Mouse (Mus musculus) heart, adult 2 months (tissue): Measurements from ENCODE around the gene Tbc1d2b. TPM values are rescaled to one million over a fixed set of nuclear protein-coding genes. Genes with fewer than 3 reads are reported as not detected.

Experiments used
- DNase-seq, 2 experiments: peaks; one replicate each; pipeline ENCODE4 v3.0.0; 2021
- H3K27ac ChIP-seq: fragments of 200-600 bp; 2 replicates; pipeline ENCODE4 v1.8.1; 2022
- H3K27me3 ChIP-seq: fragments of 200-500 bp; 2 replicates; pipeline ENCODE4 v1.6.1; 2012; ENCODE audit warnings: mild to moderate bottlenecking, low read length, inconsistent platforms, mixed read lengths; ENCODE audit not compliant: control insufficient read depth, insufficient read depth
- H3K36me3 ChIP-seq: fragments of 200-500 bp; 2 replicates; pipeline ENCODE4 v1.6.1; 2012; ENCODE audit warnings: low read length, inconsistent platforms; ENCODE audit not compliant: control insufficient read depth, insufficient read depth
- H3K4me1 ChIP-seq: fragments of 200-500 bp; 2 replicates; pipeline ENCODE4 v1.6.1; 2011; ENCODE audit warnings: low read length; ENCODE audit not compliant: control insufficient read depth, insufficient read depth
- H3K4me3 ChIP-seq: fragments of 200-600 bp; 2 replicates; pipeline ENCODE4 v1.8.1; 2022
- H3K79me2 ChIP-seq: fragments of 200-500 bp; replicated peaks from 2 replicates; pipeline ENCODE4 v1.6.1; 2012; ENCODE audit warnings: mild to moderate bottlenecking, inconsistent platforms, low read length, moderate library complexity, mixed read lengths; ENCODE audit not compliant: control insufficient read depth, insufficient read depth
- H3K9ac ChIP-seq: fragments of 200-500 bp; 2 replicates; pipeline ENCODE4 v1.6.1; 2012; ENCODE audit warnings: low read depth, mild to moderate bottlenecking, control low read depth, inconsistent platforms, low read length, mixed read lengths
- CTCF ChIP-seq: fragments of 200-600 bp; IDR thresholded peaks from 2 replicates; pipeline ENCODE4 v1.8.1; 2022; ENCODE audit warnings: antibody characterized with exemption, mild to moderate bottlenecking, moderate library complexity
- EP300 ChIP-seq: fragments of 200-500 bp; IDR thresholded peaks from 2 replicates; pipeline ENCODE4 v1.6.1; 2011; ENCODE audit warnings: low read depth, low read length, control low read depth; ENCODE audit not compliant: insufficient read depth
- POLR2A ChIP-seq: fragments of 200-500 bp; IDR thresholded peaks from 2 replicates; pipeline ENCODE4 v1.6.1; 2011; ENCODE audit warnings: mild to moderate bottlenecking, low read depth, low read length, control low read depth; ENCODE audit not compliant: insufficient read depth
- WGBS: fragments of 180-500 bp; shearing (Covaris S2); methylation state at CpG from one replicate; pipeline ENCODE4 v1.1.7; 2018; 5-methylcytosine and 5-hydroxymethylcytosine counted together
- intact Hi-C: fragments of 180-260 bp; cut with DNase I; formaldehyde crosslinking; loops from one replicate; pipeline ENCODE4 v1.15.1; 2025
- polyA plus RNA-seq: library from polyadenylated mRNA; depleted of rRNA; stranded (reverse); fragments of >200 nt; gene quantifications from 2 replicates; pipeline ENCODE4 v1.2.3, GENCODE M21; 2012; rRNA removed
- total RNA-seq, 2 experiments: library from RNA; stranded (reverse); gene quantifications; 2 replicates each; pipeline ENCODE4 v1.2.3; 2021

Gene Tbc1d2b
- total and polyA plus RNA-seq, 3 experiments, result 9.6 to 10.3 (median 10.1) TPM

- under 1% methylated on average over 58 of the region's 60 CpGs for WGBS
- peak in 1 of 2 experiments; percentile 81 for DNase-seq
- Histone ChIP-seq H3K79me2 (no peaks in the 10 kb centered on the region), H3K36me3 (peaks cover 6% of the 10 kb centered on the region), H3K9ac (peak within 1 kb of the TSS; percentile 92), H3K4me1 (peaks cover 4% of the 10 kb centered on the region), H3K27ac (peak within 1 kb of the TSS; percentile 87), H3K27me3 (no peaks in the 10 kb centered on the region), H3K4me3 (peak within 1 kb of the TSS; percentile 90)
- no peak for TF ChIP-seq EP300
- TF ChIP-seq CTCF, result no peak
- 0 out of 2 replicates have a peak, but pooled peaks have one; percentile 26 for TF ChIP-seq POLR2A
- intact Hi-C loops, result loop anchor here (2.0 to 5.0 kb wide), 3 partner anchors 34 to 51 kb away; partner anchors contain the start of gene Morf4l1
Observed at GRCm38 (mm10) chr9:90162926-90163748, 107.5 kb downstream of the Tbc1d2b start, which contains the start of gene Adamts7. Gene Adamts7, plus strand, starts transcription at chr9:90163069.

DNA sequence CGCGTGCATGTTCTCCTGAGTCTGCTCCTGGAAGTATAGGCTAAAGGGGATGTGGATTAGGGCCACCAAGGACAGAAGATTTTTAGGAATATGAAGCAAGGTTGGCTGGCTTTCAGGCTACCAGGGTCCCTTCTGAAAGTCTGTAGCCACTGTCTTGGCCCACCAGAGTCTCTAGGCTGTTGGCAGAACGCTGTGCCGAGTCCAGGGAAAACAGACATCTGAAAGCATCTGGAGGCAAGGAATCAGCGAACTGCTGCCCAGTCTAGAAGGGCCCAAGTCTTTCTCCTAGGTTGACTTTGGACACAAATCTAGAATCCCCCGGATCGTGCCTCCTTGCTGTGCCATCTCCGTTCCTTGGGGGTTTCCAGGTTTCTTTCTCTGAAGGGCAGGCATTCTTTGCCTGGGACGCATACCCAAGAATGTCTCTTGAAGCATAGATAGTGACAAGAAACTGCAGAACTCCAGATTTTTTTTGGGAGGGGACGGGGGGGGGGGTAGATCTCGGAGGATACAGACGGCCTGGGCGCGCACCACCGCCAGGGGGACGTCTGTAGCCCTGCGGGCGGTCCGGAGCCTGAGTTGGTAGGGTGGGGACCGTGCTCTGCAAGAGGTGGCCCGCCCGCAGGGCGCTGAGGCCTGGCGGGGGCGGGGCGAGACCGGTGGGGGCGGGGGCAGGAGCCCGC is 108.2 kb downstream of the Tbc1d2b start:
- 14% methylated on average over 29 of the region's 29 CpGs for WGBS
- H3K4me1 ChIP-seq, result peaks cover 4% of the 10 kb centered on the region
- H3K27ac ChIP-seq, result peak overlapping the region; percentile 87

More for the DNA sequence above, 108.2 kb downstream of the Tbc1d2b start:
- peak overlapping the region; percentile 11 for H3K9ac ChIP-seq
- intact Hi-C loops, result loop anchor here (2.0 to 5.0 kb wide), 3 partner anchors 34 to 50 kb away; partner anchors contain the start of gene Morf4l1
- H3K4me3 ChIP-seq, result peak overlapping the region; percentile 90
- H3K79me2 ChIP-seq, result no peaks in the 10 kb centered on the region
- peak; percentile 79 to 83 for DNase-seq
- H3K36me3 ChIP-seq, result peaks cover 6% of the 10 kb centered on the region
- no peaks in the 10 kb centered on the region for H3K27me3 ChIP-seq
- no peak for TF ChIP-seq EP300
- TF ChIP-seq CTCF, result peak; percentile 75

Other genes starting within 250 kb of the Tbc1d2b start
- 10 to 100 TPM; 47.9 to 51.4 TPM for gene Ctsh, start 216.7 kb downstream of the Tbc1d2b start, total RNA-seq
- 30.7 and 50.6 TPM in 2 replicates for gene Ctsh, start 216.7 kb downstream of the Tbc1d2b start, polyA plus RNA-seq
- 100 to 1,000 TPM; 213 to 276 TPM for gene Morf4l1, start 156.0 kb downstream of the Tbc1d2b start, total RNA-seq
- gene Morf4l1, start 156.0 kb downstream of the Tbc1d2b start, polyA plus RNA-seq, result 119 and 283 TPM in 2 replicates
- gene Adamts7, start 107.7 kb downstream of the Tbc1d2b start, total RNA-seq, result 10 to 100 TPM; 11.8 to 14.5 TPM
- gene Adamts7, start 107.7 kb downstream of the Tbc1d2b start, polyA plus RNA-seq, result 36.3 and 56.3 TPM in 2 replicates